Mouse (Mus musculus): Measurements from ENCODE around the gene Pvr. TPM values are rescaled to one million over a fixed set of nuclear protein-coding genes. Genes with fewer than 3 reads are reported as not detected.
"Not testable (repeated sequence)": the region's sequence is repeated elsewhere in the genome, so short reads cannot be mapped to it uniquely, and the experiment has no call there.

Pvr gene
- total RNA-seq, 2 experiments from 2014 or later, result 10.1 to 11.4 TPM

DNA sequence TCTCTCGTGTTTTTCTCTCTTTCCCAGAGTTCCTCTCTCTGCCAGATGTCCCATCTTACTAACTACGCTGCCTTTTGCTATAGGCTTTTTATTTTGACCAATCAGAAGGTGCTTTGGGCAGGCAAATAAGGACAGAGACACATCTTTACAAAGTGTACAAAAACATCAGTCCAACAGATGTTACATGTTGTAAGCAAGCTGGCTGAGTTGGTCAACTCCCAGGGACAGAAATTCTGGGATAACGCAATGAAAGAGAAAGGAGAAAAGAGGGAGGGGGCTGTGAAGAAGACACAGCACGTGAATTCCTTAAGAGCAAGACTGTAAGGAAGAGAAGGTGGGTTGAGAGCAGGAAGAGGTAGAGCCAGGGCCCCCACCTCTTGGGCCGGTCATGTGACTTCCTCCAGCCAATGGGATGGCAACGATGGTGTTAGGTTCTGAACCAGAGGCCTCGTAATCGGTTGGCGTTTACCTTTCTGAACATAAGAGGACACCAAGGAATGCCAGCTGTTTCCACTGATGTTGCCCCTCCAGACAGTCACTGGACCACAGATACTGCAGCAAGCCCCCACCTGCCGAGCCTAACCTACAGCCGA is 16.4 kb upstream of the Pvr start:
- no peak for DNase-seq (ENCODE audit: low spot score in 2 of 2)
- intact Hi-C loops (cut with DNase I), result no loop called here

DNA sequence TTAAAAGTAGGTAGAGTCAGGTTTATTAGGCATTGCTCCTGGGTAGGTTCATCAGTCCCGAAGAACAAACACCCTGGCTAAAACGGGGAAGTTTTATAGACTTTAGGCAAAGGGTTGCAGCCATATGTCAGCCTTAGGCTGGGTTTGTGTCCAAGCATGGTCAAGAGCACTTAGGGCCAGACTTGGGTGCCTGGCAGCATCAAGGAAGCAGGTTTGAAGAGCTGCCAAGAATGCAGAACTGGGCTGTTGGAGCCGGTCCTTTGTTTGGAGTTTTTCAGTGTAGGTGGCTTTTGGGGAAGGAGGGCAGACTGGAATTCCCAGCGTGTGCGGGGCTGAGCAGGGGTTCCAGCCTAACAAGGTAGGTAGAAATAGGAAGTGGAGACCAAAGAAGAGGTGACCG is 15.0 kb upstream of the Pvr start:
- intact Hi-C loops (cut with DNase I), result no loop called here
- DNase-seq (ENCODE audit: low spot score in 2 of 2), result no peak

DNA sequence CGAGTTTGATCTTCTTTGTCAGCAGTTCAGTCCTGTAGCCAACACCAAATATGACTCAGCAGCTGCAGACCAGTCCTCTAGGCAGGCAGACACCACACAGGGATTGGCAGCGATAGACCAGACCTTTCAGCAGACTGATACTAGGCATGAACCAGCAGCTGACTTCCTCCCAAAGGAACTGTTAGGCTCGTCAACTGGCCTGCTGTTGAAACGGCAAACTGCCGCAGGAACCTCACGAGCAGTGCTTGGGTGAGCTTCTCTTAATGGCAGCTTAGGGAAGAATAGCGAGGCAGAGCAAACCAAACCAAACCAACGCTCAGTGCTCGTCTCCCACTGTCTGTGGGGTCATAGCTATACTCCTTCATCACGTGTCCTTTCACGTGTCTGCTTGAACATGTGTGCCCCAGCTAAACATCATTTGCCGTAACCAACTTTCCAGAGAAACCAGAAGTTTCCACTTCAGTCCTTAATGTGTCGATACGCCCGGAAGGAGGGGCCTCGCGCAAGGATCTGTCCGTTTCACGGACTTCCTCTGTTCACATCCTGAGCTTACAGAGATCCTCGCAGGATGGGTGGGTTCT is 14.3 kb upstream of the Pvr start:
- intact Hi-C loops (cut with DNase I), result no loop called here
- no peak for DNase-seq (ENCODE audit: low spot score in 2 of 2)

DNA sequence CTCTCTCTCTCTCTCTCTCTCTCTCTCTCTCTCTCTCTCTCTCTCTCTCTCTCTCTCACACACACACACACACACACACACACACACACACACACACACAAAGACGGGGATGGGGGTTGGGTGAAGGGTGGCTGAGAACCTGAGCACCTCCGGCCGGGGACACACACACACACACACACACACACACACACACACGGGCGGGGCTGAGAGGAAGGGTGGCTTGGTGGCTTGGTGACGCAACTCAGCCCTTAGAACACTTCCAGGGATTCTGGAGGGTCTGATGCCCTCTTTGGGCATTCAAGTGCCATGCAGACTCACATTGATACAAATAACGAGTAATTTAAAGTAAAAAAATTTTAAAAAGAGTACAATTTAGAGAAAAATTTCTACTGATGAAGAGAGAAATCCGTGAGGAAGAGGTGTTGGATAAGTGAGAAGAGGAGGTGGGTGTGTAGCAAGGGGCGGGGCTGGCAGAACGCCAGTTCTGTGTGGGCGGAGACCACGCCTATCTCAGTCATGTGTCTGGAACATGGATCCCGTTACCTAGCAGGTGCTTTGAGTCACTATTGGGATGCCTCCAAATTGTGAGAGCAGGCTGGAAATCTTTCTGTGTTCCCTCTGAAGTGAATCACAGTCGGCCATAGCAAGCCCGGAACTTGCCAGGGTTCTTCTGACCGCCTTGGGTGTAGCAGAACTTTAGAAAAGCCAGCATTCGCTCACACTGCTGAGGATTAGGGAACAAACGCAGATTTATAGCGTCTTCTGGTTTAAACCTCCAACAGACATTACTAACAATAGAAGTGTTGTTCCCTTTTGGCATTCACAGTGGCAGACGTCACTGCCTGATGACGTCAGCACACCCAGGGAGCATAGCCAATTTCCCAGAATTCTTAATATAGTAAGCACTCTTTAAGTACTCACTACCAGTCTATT is 12.2 kb upstream of the Pvr start:
- intact Hi-C loops (cut with DNase I), result no loop called here

DNA sequence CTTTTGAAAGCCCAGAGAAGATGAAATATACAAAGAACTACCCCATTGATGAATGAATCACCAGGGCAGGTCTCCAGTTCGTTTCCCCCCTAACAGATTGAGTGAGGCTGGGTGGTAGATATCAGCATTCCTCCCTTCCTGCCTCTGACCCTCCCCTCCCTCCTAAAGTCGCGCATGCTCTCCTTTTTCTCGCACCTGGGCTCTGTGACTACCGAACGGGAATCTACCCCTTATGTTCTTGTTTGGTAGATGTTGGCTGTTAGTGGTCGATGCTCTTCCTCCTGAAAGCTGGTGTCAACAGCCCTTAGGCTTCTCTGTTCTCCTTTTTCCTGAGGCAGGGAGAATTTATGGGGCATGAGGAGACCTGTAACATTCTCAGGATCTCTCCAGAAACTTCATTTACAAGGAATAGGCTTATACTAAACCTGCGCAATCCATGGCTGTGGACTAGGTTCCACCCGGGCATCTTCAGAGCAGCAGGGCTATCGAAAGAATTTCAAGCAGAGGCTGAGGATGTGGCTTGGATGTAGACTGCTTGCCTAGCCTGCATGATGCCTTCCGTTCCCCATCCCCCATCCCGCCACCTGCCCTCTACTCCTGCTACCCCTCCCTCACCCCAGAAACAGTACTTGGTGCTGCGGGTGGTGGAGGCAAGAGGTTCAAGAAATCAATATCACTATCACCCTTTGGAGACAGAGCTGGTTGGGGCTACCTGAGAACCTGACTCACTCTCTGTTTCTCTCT is 11.3 kb upstream of the Pvr start:
- no peak for DNase-seq (ENCODE audit: low spot score in 2 of 2)

More for the DNA sequence above, 12.2 kb upstream of the Pvr start:
- DNase-seq (ENCODE audit: low spot score in 2 of 2), result peak; percentile 83 to 95

DNA sequence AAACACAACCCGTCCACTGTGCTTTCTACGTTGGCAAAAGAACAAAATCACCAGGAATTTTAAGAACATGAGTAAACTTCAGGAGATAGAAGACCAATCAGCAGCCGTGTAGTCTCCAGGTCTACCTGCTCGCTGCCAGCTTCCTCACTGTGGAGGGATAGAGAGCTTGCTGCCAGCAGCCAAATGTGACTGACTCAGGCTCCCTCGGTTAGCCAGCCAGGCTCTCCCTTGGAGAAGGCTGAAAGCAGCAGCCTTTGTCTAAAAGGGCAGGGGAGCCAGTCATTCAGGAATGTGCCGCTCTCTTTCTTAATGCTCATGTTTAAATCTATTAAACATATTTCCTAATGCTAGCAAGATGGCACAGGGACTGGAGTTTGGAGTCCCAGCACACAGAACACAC is 9.5 kb upstream of the Pvr start:
- DNase-seq (ENCODE audit: low spot score in 2 of 2); intact Hi-C loops (cut with DNase I): not testable (repeated sequence)

More for the DNA sequence above, 11.3 kb upstream of the Pvr start:
- intact Hi-C loops (cut with DNase I), result no loop called here

DNA sequence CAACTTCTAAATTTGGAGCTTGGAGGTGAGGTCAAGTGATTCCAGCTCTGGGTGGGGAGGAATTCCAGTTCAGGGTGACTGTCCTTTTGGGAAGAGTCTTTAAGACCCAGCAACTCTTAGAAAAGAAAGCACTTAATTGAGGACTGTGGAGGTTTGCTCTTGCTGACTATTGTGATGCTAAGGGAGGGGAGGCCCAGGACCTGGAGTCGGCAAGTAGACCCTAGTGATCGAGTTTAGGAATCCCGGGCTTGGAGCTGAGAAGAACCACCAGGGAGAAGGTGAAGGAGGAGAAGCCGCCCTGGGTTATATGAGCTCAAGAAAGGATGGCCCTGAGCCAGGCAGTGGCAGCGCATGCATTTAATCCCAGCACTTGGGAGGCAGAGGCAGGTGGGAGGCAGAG is 7.5 kb upstream of the Pvr start:
- intact Hi-C loops (cut with DNase I), result no loop called here
- DNase-seq (ENCODE audit: low spot score in 2 of 2), result no peak

DNA sequence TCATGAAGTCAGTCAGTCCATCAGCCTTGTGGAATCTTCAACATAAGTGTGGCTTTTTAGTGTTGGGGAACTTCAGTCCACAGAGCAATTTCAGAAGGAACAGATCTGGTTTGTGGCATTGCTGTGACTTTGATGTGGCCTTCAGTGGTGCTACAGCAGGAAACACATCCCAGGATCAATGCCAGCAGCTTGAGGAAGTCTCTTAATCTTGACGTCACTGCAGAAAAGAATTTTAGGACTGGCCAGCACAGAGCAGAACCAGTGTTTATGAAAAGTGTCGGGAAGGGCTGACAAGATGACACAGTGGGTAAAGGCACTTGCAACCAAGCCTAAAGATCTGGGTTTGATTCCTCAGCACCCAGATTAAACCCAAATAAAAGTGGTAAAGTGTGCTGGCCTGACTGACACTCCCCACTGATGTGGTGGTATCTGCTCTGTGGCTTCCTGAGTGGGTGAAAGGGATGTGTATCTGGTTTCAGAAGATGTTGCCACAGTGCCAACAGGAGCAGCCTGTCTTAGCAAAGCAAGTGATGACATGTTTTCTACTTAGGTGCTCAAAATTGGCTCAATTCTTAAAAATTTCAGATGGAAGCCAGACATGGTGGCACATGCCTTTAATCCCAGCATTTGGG is 6.0 kb upstream of the Pvr start:
- intact Hi-C loops (cut with DNase I), result no loop called here
- no peak for DNase-seq (ENCODE audit: low spot score in 2 of 2)

DNA sequence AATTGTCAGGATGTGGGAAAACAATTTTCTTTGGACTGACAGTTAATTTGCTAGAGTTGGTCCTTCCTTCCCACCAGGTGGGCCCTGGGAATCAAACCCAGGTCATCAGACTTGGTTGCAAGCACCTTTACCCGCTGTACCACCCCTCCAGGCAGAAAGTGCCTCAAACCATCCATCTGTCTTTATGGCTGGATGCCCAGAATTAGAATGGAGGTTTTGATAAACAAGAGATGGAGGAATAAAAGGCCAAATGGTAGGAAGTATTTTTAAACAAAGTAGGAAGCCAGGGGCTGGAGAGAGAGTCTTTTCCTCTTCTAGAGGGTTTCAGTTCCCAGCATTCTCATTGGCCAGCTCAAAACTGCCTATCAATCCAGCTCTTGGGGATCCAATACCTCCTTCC is 4.4 kb upstream of the Pvr start:
- no peak for DNase-seq (ENCODE audit: low spot score in 2 of 2)
- intact Hi-C loops (cut with DNase I), result no loop called here

DNA sequence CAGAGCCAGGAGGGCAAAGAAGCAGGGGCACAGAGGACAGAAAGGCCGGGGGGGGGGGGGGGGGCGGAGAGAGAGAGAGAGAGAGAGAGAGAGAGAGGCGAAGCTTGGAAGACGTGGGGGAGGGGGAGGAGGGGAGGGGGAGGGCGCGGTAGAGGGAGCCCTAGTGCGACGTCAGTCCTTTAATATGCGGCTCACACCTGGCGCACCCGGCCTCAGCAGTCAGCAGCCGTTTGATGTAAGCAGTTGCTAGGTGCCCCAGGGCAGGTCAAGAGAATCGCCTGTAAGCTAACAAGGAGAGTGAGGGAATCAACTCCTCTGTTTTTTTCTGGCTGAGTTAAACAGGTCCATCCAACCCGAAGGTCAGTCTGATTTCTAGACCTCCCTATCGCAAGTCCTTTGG is 2.8 kb upstream of the Pvr start:
- no peak for DNase-seq (ENCODE audit: low spot score in 2 of 2)
- intact Hi-C loops (cut with DNase I), result no loop called here

DNA sequence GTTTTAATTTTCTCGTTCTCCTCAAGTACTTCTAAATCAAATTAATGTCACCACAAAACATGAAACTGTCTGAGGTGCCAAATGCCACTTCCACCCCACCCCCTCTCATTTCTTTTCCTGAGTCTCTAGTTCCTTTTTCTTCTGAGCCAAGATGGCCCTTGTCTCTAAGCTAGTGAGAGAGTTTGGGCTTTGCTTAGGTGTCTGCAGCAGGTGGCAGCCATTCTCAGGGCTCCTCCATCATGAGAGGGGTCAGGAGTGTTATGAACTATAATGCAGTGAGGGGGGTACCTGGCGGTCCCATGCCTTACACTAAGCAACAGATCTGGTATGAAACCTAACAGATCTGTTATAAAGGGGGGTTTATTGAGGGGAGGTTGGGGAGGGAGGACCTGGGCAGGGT is 2.4 kb upstream of the Pvr start:
- no peak for DNase-seq (ENCODE audit: low spot score in 2 of 2)
- intact Hi-C loops (cut with DNase I), result no loop called here

DNA sequence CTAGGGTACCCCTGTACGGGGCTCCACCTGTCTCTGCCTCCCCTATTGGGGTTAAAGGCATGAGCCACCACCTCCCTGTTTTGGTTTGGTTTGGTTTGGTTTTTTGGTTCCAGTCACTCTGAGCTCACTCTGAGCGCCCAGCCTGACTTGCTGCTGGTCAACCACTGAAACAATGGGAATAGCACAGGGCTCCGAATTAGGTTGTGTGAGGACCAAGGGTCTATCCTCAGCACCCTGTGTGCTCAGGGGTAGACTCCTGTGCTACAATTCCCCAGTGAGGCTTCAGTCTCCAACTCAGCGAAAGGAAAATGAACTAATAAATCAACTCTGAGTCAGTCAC is 824 bp downstream of the Pvr start:
- no peak for DNase-seq (ENCODE audit: low spot score in 2 of 2)
- intact Hi-C loops (cut with DNase I), result no loop called here

DNA sequence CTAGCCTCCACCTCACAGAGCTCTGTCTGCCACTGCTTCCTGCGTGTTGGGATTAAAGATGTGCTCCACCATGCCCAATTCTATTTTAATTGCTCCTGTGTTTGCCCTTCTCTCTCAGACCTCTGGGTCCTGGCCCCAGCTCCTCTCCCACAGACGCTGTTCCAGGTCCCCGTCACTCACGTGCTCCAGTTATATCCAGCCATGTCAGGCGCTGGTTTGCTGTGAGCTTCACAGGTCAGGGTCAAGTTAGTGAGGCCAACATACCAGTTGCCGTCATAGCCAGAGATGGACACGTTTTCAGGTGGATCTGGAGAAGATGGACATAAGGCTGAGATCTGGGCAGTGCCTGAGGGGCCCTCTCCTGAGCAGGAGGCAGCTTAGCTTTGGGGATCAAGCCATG is 6.4 kb downstream of the Pvr start:
- intact Hi-C loops (cut with DNase I), result no loop called here
- no peak for DNase-seq (ENCODE audit: low spot score in 2 of 2)

DNA sequence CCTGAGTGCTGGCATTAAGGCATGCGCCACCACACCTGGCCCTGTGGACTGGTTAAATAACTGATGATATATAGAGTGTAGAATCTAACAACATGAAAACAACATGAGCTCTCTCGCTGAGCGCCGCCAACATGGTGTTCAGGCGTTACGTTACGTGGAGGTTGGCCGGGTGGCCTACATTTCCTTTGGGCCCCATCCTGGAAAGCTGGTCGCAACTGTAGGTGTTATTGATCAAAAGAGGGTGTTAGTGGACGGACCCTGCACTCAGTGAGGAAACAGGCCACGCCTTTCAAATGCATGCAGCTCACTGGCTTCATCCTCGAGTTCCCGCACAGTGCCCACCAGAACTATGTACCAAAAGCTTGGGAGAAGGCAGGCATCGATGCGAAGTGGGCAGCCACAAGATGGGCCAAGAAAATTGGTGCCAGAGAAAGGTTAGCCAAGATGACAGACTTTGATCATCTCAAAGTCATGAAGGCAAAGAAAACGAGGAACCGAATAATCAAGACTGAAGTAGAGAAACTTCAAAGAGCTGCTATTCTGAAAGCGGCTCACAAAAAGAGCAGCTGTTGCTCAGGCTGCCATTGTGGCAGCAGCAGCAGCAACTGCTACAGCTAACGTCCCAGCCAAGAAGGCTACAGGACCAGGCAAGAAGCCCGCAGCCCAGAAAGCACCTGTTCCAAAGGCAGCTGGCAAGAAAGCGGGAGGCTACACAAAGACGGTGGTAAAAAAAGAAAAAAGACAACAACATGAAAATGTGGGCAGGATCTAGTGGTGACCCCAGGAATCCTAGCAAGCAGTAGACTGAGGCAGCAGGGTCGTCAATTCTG is 9.1 kb downstream of the Pvr start:
- DNase-seq (ENCODE audit: low spot score in 2 of 2), result no peak
- intact Hi-C loops (cut with DNase I), result no loop called here

DNA sequence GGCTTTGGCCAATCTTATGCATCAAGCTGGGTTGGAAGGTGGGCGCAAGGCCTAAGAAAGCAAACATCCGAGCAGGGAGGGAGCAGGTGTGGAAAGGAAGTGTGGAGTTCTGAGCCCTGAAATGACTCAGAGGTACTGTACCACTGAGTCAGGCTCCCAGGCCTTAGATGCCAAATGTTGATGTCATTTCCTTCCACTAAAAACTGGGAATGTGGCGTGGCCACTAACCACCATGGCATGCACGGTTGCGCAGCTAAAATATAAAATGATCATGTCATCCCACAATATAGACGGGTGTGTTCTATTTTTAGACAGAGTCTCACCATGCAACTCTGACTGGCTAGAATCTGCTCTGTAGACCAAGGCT is 9.7 kb downstream of the Pvr start:
- intact Hi-C loops (cut with DNase I), result no loop called here
- DNase-seq (ENCODE audit: low spot score in 2 of 2), result no peak

DNA sequence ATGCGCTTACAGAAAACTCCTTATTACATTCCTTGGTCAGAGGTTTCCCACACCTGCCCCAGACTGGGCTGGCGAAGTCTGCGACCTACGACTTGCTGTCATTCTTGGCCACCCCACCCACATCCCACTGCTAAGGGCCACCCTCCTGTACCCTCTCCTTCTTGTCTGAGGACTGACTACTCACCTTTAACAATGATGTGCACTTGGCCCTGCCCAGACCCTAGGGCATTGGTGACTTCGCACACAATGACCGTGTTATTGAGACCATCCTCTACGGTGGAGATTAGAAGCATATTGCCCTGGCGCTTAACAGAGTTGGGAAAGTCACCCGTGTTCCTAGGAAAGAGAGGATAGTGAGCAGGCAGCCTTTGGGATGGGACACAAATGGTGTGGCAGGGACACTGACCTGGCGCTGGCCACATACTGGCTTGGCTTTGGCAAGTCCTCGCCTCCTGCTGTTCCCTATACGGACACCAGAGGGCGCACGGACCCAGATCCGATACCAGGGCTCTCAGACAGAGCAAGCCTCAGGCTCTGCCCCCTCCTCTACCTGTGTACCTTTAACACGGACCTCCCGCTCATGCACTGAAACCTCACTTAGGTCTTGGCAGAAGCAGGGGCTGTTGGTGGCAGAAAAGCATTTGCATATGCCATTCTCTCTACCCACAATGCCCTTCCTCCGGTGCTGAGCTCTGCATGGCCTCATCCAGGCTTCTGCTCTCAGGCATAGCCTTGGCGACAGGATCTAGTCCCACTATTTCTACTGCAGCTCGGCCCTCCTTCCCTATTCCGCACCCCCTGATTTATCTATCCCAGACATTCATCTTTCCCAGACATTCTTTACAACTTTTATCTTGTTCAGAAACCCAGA is 10.3 kb downstream of the Pvr start:
- DNase-seq (ENCODE audit: low spot score in 2 of 2), result peak; percentile 70 to 80
- intact Hi-C loops (cut with DNase I), result loop anchor here (1.0 kb wide), 1 partner anchor 46 kb away; no protein-coding TSS in a partner anchor

DNA sequence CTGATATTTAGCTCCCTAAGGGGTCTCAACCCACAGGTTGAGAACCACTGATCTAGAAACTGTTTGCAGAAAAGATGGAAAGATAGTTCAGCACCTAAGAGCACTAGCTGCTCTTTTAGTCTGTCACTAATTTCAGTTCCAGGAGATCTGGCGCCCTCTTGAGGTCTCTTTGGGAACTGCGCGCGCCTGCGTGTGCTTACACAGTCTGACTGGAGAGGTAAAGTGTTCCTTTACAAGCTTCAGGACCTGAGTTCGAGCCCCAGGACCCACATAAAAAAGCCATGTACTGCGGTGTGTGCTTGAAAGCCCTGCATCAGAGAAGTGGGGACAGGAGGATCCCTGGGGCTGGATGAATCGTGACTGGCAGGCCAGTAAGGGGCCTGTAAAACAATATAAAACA is 31.1 kb downstream of the Pvr start:
- DNase-seq (ENCODE audit: low spot score in 2 of 2), result peak; percentile 35 to 53
- intact Hi-C loops (cut with DNase I), result no loop called here

DNA sequence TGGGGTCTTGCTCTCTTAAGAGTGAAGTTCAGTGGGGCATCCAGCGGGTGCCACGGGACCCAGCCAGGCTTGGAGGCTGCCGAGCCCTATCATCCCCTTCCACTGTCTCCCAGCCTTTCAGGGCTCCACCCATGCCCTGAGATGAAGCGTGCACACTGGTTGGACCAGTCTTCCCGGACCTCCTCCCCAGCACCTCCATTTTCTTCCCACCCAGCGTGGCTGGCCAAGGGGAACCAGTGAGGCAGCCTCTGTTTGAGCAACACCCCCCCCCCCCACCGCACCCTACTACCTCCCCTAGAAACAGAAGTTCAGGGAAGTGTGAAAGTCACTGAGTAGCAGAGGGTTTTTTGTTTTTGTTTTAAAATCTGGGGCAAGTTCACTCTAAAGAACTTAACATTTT is 33.1 kb downstream of the Pvr start, which contains the start of gene Ceacam19:
TSS of gene Ceacam19 (minus strand) at position 117 of the 400 bp plus-strand sequence.
- intact Hi-C loops (cut with DNase I), result no loop called here
- no peak for DNase-seq (ENCODE audit: low spot score in 2 of 2)

All from left cerebral cortex, postnatal 14 days (tissue).